ENCODE assay signal across 8 mouse cellular contexts in genomic region chr10:34483297-34484013, GRCm38 (mm10). TPM values are rescaled to one million over a fixed set of nuclear protein-coding genes. Genes with fewer than 3 reads are reported as not detected.
DNase-seq lines count a peak whose midpoint lies in the region; ATAC-seq and TF ChIP-seq lines count a peak whose summit lies in the region.

TSS of gene Frk (plus strand) at chr10:34483399.

- no peak for TF ChIP-seq CTCF in bone marrow macrophage, adult 2 months (IDR thresholded peaks at IDR 0.05; ENCODE audit: low read depth, low read length)

- H3K36me3 ChIP-seq in heart, embryonic 16.5 days (ENCODE audit: control insufficient read depth, insufficient read depth) = no peaks in the 10 kb centered on the region

- peaks cover 9% of the 10 kb centered on the region for H3K4me1 ChIP-seq in bone marrow macrophage, adult 2 months (ENCODE audit: control insufficient read depth, insufficient read depth, low read length)
- H3K4me1 ChIP-seq in heart, embryonic 16.5 days (ENCODE audit: control insufficient read depth, insufficient read depth, low read length) = no peaks in the 10 kb centered on the region

- peak within 1 kb of the TSS; percentile 58 for H3K9ac ChIP-seq in heart, embryonic 16.5 days (ENCODE audit: low read length)

- no peaks in the 10 kb centered on the region for H3K9me3 ChIP-seq in heart, embryonic 16.5 days (replicated peaks; ENCODE audit: control insufficient read depth, low read length)

- intact Hi-C loops in left cerebral cortex, postnatal 36 days (cut with DNase I) = no loop called here

- peak within 1 kb of the TSS; percentile 50 for H3K4me3 ChIP-seq in bone marrow macrophage, adult 2 months (ENCODE audit: insufficient read depth, low read length)
- peak within 1 kb of the TSS; percentile 51 for H3K4me3 ChIP-seq in heart, embryonic 16.5 days (ENCODE audit: low read length)

- DNase-seq in Muller cell, postnatal 12 days (ENCODE audit: inconsistent ontology term) = peak; percentile 31
- DNase-seq in kidney, postnatal 4 days = peak; percentile 71 to 80
- peak; percentile 25 for DNase-seq in neural tube, embryonic 10.5 days (ENCODE audit: extremely low spot score, low spot score)
- no peak for DNase-seq in right cerebral cortex, postnatal 36 days (ENCODE audit: low spot score in 2 of 2)
- no peak for DNase-seq in spleen, postnatal 14 days (ENCODE audit: low spot score in 2 of 2)
- DNase-seq in left cerebral cortex, postnatal 36 days (ENCODE audit: low spot score in 2 of 2) = no peak

- peak within 1 kb of the TSS; percentile 61 for H3K4me2 ChIP-seq in heart, embryonic 16.5 days (ENCODE audit: low read depth, low read length)

- peak; percentile 55 for ATAC-seq in heart, embryonic 16.5 days (replicated peaks; ENCODE audit: extremely low read depth, insufficient read depth, low FRiP score)

- H3K27ac ChIP-seq in bone marrow macrophage, adult 2 months (ENCODE audit: insufficient read depth, low read depth, low read length) = no peak within 1 kb of the TSS
- H3K27ac ChIP-seq in heart, embryonic 16.5 days (ENCODE audit: low read length) = peak within 1 kb of the TSS; percentile 73

- H3K27me3 ChIP-seq in heart, embryonic 16.5 days (ENCODE audit: control insufficient read depth, insufficient read depth, low read length) = no peaks in the 10 kb centered on the region

- 29% methylated on average over 11 of the region's 11 CpGs for WGBS in heart, embryonic 16.5 days

- TF ChIP-seq POLR2A in bone marrow macrophage, adult 2 months (IDR thresholded peaks at IDR 0.05; ENCODE audit: borderline replicate concordance, low read depth, low read length) = no peak

RNA-seq across cellular contexts. Expression of gene Frk, which starts in this region (rescaled TPM):
- polyA plus RNA-seq in bone marrow macrophage, adult 2 months (2012; ENCODE audit: insufficient read depth, insufficient read length, missing spikeins) = 0.21 and 1.3 TPM in 2 replicates
- 3.1 and 3.2 TPM in 2 replicates for polyA plus RNA-seq in heart, embryonic 16.5 days (2015; fragmentation: Nextera tagmentation; extraction: Ambion mirVana)
- total RNA-seq in left cerebral cortex, postnatal 36 days (2021) = under 1 TPM; 0.20 TPM

Comparison
In these comparisons a context has a peak if more than half of its experiments do, and no peak if none do; other contexts are left out.
1. DNase-seq: peak in Muller cell, postnatal 12 days (single experiment), kidney, postnatal 4 days (2 of 2) and neural tube, embryonic 10.5 days (single experiment); none in right cerebral cortex, postnatal 36 days (0 of 2), spleen, postnatal 14 days (0 of 2) and left cerebral cortex, postnatal 36 days (0 of 2).